Mouse (Mus musculus) urinary bladder, adult 2 months (tissue): ENCODE measurements at regions not wholly inside any gene's neighbourhood (a gene's known extent, or its start where the extent isn't known, plus 50 kb on each side); places are given as distances from the start of the nearest gene placed in this dataset.
"Not testable (repeated sequence)": the region's sequence is repeated elsewhere in the genome, so short reads cannot be mapped to it uniquely, and the experiment has no call there.

Source experiments
- DNase-seq: peaks from one replicate; pipeline ENCODE4 v3.0.0; 2022; ENCODE audit warnings: low spot score

DNA sequence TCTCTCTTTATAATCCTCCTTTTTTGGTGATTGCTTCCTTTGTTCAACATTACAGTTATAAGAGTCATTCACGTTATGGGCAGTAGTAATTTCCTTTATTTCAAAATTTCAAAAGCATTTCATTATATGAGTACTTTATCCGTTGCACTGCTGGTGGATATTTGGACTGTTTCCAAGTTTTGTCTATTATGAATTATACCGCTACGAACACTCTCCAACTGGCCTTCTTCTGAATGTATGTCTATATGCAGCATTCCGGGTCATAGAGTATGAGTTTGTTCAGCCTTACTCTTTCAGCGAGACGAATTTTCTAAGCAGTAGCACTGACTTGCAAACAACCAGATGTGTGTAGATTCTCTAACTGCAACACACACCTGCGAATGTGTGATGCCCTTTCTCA, 57.8 kb downstream of the Dusp6 start:
- no peak for DNase-seq

DNA sequence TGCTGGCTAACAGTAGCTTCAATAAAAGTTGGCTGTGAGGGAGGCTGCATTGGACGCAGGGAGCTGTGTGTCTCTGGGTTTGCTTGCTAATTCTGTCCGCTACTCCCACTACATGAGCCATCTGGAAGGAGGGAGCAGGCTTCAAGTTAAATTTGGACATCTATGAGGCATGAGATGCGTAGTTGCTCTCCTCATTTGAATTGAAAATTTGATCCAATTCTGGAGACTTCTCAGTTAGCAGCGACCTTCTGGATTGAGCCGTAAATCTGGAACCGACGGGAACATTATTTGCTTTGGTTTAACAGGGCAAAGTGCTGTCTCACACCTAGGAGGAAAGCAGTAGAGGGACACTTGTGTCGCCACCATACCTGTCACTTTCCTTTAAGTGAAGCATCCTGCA, 60.3 kb downstream of the Dusp6 start:
- no peak for DNase-seq

DNA sequence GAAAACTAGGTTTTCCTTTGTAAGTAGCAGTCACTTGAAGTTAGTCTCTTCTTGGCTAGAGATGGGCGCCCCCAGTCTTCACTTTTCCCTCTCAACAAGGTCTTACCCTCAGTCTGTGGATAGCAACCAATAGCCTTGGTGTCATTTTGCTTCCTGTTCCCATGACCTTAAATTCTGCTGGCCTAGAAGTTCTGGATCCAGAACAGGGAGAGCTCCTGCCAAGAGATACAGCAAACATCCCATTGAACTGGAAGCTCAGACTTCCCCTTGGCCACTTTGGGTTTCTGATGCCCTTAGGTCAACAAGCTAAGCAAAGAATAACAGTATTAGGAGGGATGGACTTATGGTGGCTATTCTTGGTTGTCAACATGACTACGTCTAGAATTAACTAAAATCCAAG, 64.5 kb downstream of the Dusp6 start:
- no peak for DNase-seq

DNA sequence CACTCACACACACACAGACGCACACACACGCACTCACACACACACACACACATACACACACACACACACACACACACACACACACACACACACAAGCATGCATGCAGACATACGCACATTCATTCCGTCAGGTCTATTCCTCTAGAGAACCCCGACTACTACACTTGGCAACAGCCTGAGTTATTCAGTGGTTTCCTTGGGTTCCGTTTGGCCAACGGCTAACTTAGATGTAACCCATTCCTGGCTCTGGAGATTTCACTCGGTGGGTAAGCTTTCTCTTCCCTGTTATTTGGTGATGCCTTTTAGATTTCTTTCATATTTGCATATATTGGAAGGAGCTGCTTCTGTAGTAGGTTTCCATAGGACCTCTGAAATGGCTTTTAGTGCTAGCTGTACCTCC, 65.5 kb downstream of the Dusp6 start:
- no peak for DNase-seq

DNA sequence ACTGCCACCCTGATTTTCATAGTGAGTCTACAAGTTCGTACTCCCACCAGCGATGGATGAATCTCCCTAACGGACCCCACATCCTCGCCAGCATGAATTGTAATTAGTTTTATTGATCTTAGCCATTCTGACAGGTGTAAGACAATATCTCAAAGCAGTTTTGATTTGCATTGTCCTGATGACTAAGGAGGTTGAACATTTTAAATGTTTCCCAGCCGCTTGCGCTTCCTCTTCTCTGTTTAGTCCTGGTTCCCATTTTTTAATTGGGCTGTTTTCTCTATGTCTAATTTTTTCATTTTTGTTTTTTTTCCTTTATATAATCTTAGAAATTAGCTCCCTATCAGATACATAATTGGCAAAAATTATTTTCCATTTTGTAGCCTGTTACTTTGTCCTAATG, 66.4 kb downstream of the Dusp6 start:
- DNase-seq: no peak

DNA sequence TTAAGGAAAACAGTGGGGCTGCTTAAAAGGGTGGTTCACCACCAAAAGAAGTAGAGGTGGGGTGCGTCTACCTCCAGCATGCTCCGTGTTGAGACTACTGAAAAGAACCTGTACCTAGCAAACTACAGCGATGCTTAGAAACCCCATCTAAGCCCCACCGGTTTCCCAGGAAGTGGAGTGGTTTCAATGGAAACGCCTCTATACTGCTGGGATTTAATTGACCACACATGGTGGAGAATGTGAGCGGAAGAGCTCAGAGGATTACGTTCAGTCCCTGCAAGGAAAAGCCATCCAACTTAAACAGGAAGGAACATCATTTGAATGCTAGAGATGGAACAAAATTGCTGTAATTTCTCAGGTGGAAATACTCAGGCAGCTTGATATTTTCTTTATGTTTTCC, 67.5 kb downstream of the Dusp6 start:
- no peak for DNase-seq

DNA sequence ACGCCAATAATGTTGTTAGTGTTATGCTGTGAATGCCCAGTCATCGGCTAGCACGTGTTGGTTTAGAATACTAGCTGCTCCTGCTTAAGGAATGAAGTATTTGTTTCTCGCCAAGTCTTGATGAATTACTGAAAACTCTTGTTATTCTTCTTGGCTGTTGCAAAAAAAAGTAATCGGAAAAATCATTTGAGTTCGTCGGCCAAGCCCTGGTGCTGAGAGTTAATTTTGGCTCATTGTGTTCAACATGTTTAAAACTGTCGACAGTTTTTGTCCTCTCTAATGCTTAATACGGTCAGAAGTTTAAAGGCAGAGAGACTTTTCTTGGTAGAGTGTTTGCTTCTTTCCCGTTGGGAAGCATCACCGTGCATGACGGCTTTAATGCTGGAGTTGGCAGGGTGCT, 68.8 kb downstream of the Dusp6 start:
- DNase-seq: no peak

DNA sequence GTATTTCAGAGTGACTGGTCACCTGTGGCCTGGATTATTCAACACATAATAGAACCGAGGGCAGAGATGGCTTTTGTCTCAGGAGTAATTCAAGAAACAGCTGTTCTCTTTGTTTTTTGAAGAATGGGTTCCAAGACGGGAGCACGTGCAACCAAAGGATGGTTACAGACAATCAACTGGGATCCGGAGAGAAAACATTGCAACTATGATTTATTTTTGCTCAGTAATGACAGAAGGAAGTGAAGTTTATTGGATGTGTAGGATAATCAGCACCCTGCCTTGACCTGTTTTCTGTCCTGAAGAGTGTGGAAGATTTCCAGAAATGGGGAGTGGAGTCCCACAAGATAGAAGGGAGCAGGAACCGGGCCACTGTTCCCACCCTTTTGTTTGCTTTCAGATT, 70.8 kb downstream of the Dusp6 start:
- DNase-seq: no peak

DNA sequence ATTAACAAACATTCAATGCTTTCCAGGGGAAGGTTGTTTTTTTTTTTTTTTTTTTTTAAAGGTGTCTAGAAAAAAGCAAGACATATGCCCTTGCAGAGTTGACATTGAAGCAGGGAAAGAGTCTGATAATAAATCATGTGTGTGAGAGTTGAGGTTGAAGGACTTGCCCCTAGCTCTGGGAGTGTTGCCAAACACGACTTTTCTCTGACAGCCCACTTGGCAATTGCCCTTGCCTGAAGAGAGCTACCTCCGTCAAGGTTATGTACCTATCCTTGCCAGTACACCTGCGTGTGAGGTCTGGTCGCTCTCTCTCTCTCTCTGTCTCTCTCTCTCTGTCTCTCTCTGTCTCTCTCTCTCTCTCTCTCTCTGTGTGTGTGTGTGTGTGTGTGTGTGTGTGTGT, 73.1 kb downstream of the Dusp6 start:
- no peak for DNase-seq

DNA sequence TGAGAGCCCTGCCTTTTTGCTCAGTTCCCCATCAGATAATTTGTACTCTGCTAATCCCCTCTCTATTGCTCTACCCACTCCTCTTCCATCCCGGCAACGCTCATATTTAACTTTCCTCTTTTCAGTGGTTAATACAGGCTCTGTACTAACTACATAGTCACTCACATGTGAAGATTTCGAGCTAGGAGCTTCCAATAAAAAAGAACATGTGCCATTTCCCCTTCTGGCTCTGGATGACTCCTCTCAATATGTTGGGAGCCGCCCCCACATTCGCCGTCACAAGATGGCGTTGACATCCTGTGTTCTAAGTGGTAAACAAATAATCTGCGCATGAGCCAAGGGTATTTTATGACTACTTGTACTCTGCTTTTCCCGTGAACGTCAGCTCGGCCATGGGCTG, 75.8 kb downstream of the Dusp6 start:
- DNase-seq: not testable (repeated sequence)

DNA sequence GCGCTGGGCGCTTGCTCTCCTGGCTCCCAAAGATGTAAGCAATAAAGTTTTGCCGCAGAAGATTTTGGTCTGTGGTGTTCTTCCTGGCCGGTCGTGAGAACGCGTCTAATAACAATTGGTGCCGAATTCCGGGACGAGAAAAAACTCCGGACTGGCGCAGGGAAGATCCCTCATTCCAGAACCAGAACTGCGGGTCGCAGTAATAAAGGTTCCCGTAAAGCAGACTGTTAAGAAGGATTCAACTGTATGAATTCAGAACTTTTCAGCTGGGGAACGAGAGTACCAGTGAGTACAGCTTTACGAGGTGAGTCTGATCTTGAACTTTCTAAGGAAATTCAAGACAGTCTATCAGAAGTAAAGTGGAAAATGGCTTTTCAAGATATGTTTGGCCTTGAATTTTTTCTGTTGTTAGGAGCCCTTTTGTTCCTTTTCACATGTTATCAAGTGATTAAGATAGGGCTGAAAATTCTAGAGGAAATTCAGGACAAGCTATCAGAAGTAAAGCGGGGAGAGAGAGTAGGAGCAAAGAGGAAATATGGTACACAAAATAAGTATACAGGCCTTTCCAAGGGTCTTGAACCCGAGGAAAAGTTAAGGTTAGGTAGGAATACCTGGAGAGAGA, 76.4 kb downstream of the Dusp6 start:
- DNase-seq: peak; percentile 95

DNA sequence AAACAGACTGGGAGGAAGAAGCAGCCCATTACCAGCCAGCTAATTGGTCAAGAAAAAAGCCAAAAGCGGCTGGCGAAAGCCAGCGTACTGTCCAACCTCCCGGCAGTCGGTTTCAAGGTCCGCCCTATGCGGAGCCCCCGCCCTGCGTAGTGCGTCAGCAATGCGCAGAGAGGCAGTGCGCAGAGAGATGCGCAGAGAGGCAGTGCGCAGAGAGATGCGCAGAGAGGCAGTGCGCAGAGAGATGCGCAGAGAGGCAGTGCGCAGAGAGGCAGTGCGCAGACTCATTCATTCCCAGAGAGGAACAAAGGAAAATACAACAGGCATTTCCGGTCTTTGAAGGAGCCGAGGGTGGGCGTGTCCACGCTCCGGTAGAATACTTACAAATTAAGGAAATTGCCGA, 77.0 kb downstream of the Dusp6 start:
- not testable (repeated sequence) for DNase-seq

DNA sequence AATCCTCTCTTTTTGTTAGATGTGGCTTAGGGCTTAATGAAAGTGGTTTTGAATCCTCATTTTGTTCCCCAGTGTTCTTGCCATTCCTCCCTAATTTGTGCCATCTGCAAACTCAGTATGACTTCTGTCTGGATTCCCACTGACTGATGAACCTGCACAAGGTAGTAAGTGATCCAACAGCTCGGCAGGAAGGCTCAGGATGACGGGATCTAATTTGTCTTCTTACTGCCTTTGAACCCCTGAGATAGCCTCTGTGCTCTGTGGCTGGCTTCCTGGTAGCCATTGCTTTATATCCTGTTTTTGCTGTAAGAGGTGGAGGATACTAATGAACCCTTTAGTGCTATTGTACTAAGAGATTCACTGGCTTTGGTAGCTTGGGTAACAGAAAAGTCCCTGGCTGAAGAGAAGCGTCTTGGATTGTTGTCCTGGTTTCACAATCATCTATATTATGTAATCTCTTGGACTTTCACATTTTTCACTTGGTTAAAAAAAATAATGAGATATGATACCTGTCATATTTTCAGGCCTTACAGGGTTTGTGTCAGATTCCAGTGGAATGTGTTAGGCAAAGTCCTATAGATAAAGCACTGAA, 86.2 kb downstream of the Dusp6 start:
- DNase-seq: no peak

DNA sequence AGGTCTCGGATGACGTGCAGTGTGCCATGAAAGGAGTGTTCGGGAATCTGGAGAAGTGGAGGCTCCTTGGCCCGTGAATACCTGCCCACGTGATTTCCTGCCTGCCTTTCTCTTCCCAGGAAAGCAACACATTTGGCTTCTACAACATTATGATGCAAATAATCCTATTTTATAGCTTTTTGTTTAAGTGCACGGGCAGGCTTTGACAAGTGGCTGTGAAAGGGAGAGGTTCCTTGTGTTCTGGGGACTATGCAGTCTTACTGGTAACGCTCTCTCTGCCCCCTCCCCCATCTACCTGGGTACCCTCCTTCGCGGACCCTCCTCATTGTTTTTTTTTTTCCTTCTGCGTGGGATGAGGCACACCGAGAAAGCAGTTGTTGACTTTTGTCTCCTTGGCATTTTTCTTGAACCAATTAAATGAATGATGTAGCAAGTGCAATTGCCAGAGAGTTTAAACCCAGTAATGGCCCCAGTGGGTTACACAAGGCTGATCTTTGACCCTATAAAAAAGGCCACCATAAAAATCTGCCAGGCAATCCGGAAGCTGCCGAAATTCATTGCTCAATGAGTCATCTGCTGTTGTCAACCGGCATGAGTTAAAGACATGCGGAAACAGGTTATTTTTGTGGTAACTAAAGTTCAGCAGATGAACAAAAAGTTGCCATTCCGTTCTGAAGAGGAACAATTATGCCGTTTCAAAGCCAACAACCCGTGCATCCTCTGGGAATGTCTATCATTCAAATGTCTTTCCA, 90.7 kb downstream of the Dusp6 start:
- DNase-seq: no peak

DNA sequence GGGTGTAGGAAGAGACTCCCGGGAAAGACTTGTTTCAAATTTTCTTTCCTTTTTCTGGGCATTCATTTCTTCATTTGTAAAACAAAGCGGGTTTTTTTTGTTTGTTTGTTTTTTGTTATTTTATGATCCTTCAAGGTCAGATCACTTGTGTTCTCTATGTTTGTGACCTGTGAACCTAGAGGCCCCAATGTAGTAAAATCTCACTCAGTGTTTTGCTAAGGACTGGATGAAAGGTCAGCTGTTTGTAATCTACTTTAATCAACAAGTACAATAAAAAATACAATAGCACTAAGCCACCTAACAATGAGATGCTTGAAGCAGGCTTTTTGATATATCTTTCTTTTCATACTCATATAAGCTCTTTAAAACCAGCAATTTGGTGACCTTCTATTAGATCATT, 91.3 kb downstream of the Dusp6 start:
- no peak for DNase-seq

DNA sequence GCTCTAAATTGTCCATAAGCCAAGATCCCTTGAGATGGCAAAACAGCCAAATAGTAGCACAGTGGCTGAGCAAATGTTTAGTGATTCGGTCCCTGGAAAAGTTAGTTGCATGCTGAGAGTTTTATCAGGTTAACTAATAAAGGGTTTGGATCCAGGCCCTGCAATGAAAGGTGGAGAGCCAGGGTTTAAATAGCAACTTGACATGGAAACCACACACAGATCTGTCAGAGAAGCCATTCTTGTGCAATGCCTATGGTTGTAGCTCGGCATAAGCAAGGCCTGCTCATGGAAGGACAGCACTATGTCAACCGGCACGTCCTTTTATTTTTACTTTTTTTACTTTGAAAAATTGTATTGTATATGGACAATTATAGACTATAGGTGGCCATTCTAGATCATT, 92.3 kb downstream of the Dusp6 start:
- no peak for DNase-seq

DNA sequence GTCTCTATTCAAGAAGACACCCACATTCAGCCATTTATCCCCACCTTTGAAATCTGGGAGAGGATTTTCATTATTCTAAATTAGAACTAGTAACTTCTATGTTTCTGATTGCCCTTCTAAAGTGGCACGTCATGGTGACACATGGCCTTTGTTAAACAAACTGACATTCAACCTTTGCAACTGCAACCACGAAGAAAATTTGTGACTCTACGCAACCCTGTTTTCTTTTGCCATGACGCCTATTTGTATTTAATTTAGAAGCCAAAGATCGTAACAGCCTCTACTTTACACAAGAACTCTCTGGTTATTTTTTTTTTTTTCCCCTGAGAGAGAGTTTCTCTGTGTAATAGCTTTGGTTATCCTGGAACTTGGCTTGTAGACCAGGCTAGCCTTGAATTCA, 93.2 kb downstream of the Dusp6 start:
- DNase-seq: no peak

DNA sequence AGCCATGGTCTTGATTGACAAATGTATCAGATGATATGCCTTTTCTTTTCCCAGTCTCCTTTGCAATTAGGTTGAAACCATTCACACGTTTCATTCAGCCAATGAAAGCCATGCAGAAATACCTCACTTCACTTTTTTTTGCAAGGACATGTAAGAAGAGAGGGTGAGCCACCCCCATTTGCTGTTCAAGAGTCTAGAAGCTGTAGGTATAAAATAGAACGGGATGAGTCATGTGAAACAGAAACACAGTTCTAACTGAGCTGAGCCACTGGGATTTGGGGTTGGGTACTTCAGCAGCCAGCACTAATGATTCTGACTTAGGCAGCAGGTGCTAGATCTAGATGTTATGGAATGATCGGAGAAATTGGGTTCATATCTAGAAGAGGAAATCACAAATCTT, 93.9 kb downstream of the Dusp6 start:
- no peak for DNase-seq

DNA sequence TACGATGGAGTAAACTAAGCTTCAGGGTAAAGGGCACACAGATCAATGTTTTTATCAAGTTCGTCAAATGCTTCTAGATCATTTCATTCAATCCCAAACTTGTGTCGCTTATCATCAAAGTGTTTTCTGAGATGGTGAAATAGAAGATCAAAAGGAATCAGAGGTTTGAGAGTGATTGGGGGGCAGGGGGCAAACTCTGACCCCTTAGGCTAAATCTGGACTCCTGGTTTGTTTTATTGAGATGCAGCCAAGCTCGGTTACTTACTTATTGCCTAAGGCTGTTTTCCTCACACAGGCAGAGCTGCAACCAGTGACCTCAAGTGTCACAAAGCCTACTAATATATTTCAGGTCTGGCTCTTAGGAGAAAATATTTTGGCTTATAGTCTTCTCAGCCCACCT, 94.3 kb downstream of the Dusp6 start:
- DNase-seq: no peak

DNA sequence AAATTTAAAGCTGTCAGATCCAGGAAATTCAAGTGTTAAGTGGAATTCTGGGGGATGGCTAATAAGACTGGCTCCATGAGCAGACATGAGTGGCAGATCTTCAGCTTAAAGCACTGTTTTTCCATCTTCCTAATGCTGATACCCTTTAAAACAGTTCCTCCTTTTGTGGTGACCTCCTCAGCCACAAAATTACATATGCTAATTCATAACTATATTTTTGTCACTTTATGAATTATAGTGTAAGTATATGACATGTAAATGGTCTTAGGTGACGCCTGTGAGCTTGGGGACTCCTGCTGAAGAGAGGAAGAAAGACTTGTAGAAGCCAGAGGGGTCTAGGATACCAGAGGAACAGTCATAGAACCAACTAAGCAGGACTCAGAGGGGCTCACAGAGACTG, 95.2 kb downstream of the Dusp6 start:
- no peak for DNase-seq

DNA sequence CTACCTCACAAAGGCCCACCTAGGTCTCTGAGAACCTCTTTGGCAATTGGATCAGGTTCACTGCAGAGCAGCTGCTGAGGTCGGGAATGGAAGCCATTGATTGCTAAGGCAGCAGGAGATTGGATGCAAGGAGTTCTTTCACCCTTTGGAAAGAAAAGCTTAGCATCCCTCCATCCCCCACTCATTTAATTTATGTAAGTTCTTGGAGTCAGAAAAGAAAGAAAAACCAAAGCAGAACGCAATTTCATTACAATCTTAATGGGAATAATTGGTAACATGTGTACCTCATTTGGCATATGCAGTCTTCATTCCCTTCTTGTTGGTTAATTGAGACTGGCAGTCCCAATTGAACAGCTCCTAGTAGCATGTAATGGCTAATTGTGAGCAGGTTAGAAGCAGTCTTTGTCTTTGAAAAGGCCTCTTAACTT, 96.4 kb downstream of the Dusp6 start:
- no peak for DNase-seq

DNA sequence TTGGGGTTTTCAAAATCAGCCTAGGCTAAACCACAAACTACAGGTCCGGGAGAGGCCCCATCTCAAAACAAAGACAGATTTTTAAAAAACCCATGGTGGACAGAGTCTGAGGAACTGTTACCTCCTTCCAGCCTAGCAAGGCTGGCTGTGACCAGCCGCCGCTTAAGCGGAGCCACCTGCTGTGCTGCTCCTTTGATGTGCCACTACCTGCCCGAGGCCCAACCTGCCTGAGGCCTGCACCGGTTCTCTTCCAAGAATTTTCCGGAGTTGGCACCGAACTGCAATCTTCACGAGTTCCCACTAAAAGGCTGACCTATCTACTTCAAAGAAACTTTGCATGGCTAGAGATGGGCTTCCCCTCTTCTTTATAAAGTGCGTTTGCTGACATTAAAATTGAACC, 97.6 kb downstream of the Dusp6 start:
- not testable (repeated sequence) for DNase-seq

DNA sequence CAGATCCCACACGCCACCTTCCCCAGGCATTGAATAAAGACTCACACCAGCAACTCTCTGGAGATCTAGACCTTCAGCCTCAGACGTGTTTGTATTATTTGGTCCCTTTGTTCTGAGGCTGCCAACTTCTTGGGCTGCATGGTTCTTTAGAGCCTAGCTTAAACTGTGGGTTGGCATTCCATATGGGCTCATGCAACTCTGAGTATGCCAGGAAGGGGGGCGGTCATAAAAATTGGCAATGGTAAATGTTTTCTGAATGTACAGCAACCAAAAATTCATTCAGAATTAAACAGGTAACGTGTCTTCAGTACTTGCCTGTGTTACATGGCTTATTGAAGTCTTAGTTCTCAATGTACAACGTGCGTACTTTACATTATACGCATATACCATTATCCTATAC, 103.1 kb downstream of the Dusp6 start:
- no peak for DNase-seq

DNA sequence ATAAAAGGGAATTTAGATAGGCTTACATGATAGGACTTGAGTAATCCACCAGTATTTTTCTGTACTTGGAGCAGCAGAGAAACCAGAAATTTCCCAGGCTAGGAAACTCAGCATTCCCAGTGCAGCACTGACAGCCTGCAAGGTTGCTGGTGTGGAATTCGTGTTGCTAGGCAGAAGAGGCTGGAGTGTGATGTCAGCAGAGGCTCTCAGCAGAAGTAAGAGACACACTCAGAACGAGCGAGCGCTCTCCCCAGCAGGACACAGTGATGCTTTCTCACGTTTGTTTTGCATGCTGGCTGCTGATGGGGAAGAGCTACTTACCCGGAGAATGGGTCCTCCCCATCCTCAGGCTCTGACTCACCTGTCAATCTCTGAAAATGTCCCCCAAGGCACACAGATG, 104.7 kb downstream of the Dusp6 start:
- no peak for DNase-seq
